21 mouse cellular contexts compared by ENCODE assay signal in genomic region chr6:119643880-119644460, GRCm38 (mm10).
DNase-seq lines count a peak whose midpoint lies in the region; ATAC-seq and TF ChIP-seq lines count a peak whose summit lies in the region.
"Had no signal": no experiment of that assay in that cellular context is flagged by ENCODE, and none has a peak within 500 bp of the region (broad histone marks: within the 10 kb centered on the region; RNA-seq: fewer than 3 reads in every experiment).

No protein-coding gene starts in this region.

- 62% methylated on average over 14 of the region's 14 CpGs for WGBS in liver, adult 2 months
- 64% methylated on average over 14 of the region's 14 CpGs for WGBS in liver, embryonic 11.5 days
- WGBS in intestine, postnatal 0 days: 15% methylated on average over 14 of the region's 14 CpGs

- H3K27me3 ChIP-seq in liver, adult 2 months (ENCODE audit: control insufficient read depth, insufficient read depth, low read length): no peaks in the 10 kb centered on the region
- H3K27me3 ChIP-seq in liver, embryonic 11.5 days (replicated peaks; ENCODE audit: control insufficient read depth, insufficient read depth, low read length): no peaks in the 10 kb centered on the region
- H3K27me3 ChIP-seq in intestine, postnatal 0 days (replicated peaks; ENCODE audit: control insufficient read depth, insufficient read depth, low read length): no peaks in the 10 kb centered on the region
- H3K27me3 ChIP-seq: embryonic facial prominence, embryonic 12.5 days; hindbrain, embryonic 13.5 days; liver, embryonic 13.5 days; megakaryocyte, embryonic 14.5 days; neural tube, embryonic 12.5 days had no signal

- no peaks in the 10 kb centered on the region for H3K4me1 ChIP-seq in liver, adult 2 months (ENCODE audit: control insufficient read depth, insufficient read depth, low read length)
- H3K4me1 ChIP-seq in liver, embryonic 11.5 days (replicated peaks; ENCODE audit: control insufficient read depth, insufficient read depth, low read length): no peaks in the 10 kb centered on the region
- H3K4me1 ChIP-seq in intestine, postnatal 0 days (replicated peaks; ENCODE audit: control insufficient read depth, insufficient read depth, low read length): no peaks in the 10 kb centered on the region; the same call in 1 of the 2 replicates
- H3K4me1 ChIP-seq: embryonic facial prominence, embryonic 12.5 days; liver, embryonic 13.5 days had no signal

- no peaks in the 10 kb centered on the region for H3K79me2 ChIP-seq in liver, adult 2 months (ENCODE audit: control insufficient read depth, insufficient read depth, low read length)

- no peaks in the 10 kb centered on the region for H3K9me3 ChIP-seq in liver, embryonic 11.5 days (ENCODE audit: control insufficient read depth, low read length)
- H3K9me3 ChIP-seq in intestine, postnatal 0 days (ENCODE audit: control insufficient read depth): no peaks in the 10 kb centered on the region
- H3K9me3 ChIP-seq: embryonic facial prominence, embryonic 12.5 days; hindbrain, embryonic 13.5 days; limb, embryonic 10.5 days; liver, embryonic 13.5 days; megakaryocyte, embryonic 14.5 days; neural tube, embryonic 12.5 days had no signal

- no peak for TF ChIP-seq POLR2A in liver, adult 2 months (IDR thresholded peaks at IDR 0.05; ENCODE audit: extremely low read depth, insufficient read depth, low read length)

- no peak overlapping the region for H3K4me2 ChIP-seq in liver, embryonic 11.5 days
- peak overlapping the region; percentile 28; the same call in 1 of the 2 replicates for H3K4me2 ChIP-seq in intestine, postnatal 0 days (replicated peaks; ENCODE audit: low read depth)
- H3K4me2 ChIP-seq: embryonic facial prominence, embryonic 12.5 days; hindbrain, embryonic 13.5 days; liver, embryonic 13.5 days; neural tube, embryonic 12.5 days had no signal

- H3K9ac ChIP-seq in liver, adult 2 months (ENCODE audit: low read depth, low read length): no peak overlapping the region
- no peak overlapping the region for H3K9ac ChIP-seq in liver, embryonic 11.5 days (ENCODE audit: low read depth, low read length)
- H3K9ac ChIP-seq in intestine, postnatal 0 days (ENCODE audit: low read depth, low read length): no peak overlapping the region
- H3K9ac ChIP-seq: embryonic facial prominence, embryonic 12.5 days; hindbrain, embryonic 13.5 days; liver, embryonic 13.5 days; neural tube, embryonic 12.5 days had no signal

- no peak for ATAC-seq in liver, embryonic 11.5 days (replicated peaks; ENCODE audit: low FRiP score)
- peak; percentile 65 for ATAC-seq in intestine, postnatal 0 days
- ATAC-seq: forebrain, embryonic 16.5 days had no signal

- DNase-seq in adrenal gland, adult 2 months: peak; percentile 8
- no peak for DNase-seq in adrenal gland, postnatal 14 days
- DNase-seq in liver, adult 2 months (ENCODE audit: extremely low read depth, low read depth, low spot score): peak; percentile 72
- DNase-seq in liver, embryonic 11.5 days (ENCODE audit: low spot score): no peak
- DNase-seq in yolk sac, embryonic 10.5 days (ENCODE audit: low spot score): peak; percentile 22
- DNase-seq in right cerebral cortex, postnatal 25 days: no peak
- no peak for DNase-seq in lung, postnatal 25 days (ENCODE audit: low spot score)
- DNase-seq: cerebellum, postnatal 14 days; gastrocnemius, adult 2 months; heart, adult 18-20 months; heart, postnatal 10 days; liver, embryonic 13.5 days; thymus, postnatal 36 days had no signal

- no peak for TF ChIP-seq CTCF in liver, adult 2 months (IDR thresholded peaks at IDR 0.05; ENCODE audit: low read depth, low read length)
- no peak for TF ChIP-seq CTCF in intestine, postnatal 0 days (IDR thresholded peaks at IDR 0.05; ENCODE audit: low read depth)

- no peak overlapping the region for H3K27ac ChIP-seq in liver, adult 2 months (replicated peaks; ENCODE audit: insufficient read depth, low read depth, low read length)
- no peak overlapping the region for H3K27ac ChIP-seq in liver, embryonic 11.5 days (ENCODE audit: low read depth, low read length)
- peak overlapping the region; percentile 16; the same call in 1 of the 2 replicates for H3K27ac ChIP-seq in intestine, postnatal 0 days (ENCODE audit: low read depth, low read length)
- H3K27ac ChIP-seq: embryonic facial prominence, embryonic 12.5 days; gastrocnemius, adult 2 months; hindbrain, embryonic 13.5 days; left cerebral cortex, adult 2 months; limb, embryonic 10.5 days; liver, embryonic 13.5 days; neural tube, embryonic 12.5 days had no signal

- H3K4me3 ChIP-seq in liver, adult 2 months (ENCODE audit: insufficient read depth, low read depth, low read length): no peak overlapping the region
- H3K4me3 ChIP-seq in liver, embryonic 11.5 days (ENCODE audit: low read depth, low read length): no peak overlapping the region
- no peak overlapping the region for H3K4me3 ChIP-seq in intestine, postnatal 0 days (ENCODE audit: low read depth, low read length)
- H3K4me3 ChIP-seq: embryonic facial prominence, embryonic 12.5 days; gastrocnemius, adult 2 months; hindbrain, embryonic 13.5 days; left cerebral cortex, adult 2 months; limb, embryonic 10.5 days; liver, embryonic 13.5 days; megakaryocyte, embryonic 14.5 days; neural tube, embryonic 12.5 days had no signal

- H3K36me3 ChIP-seq in liver, adult 2 months (ENCODE audit: control insufficient read depth, insufficient read depth, low read length): no peaks in the 10 kb centered on the region
- H3K36me3 ChIP-seq in liver, embryonic 11.5 days (ENCODE audit: control insufficient read depth, insufficient read depth, low read length): no peaks in the 10 kb centered on the region
- H3K36me3 ChIP-seq in intestine, postnatal 0 days (ENCODE audit: control insufficient read depth, insufficient read depth): no peaks in the 10 kb centered on the region
- H3K36me3 ChIP-seq: embryonic facial prominence, embryonic 12.5 days; hindbrain, embryonic 13.5 days; limb, embryonic 10.5 days; liver, embryonic 13.5 days; neural tube, embryonic 12.5 days had no signal

Comparison
In these comparisons a context has a peak if more than half of its experiments do, and no peak if none do; other contexts are left out.
1. DNase-seq: peak in adrenal gland, adult 2 months (single experiment), liver, adult 2 months (single experiment) and yolk sac, embryonic 10.5 days (single experiment); none in adrenal gland, postnatal 14 days (single experiment), liver, embryonic 11.5 days (single experiment), right cerebral cortex, postnatal 25 days (single experiment) and lung, postnatal 25 days (single experiment).